Mouse (Mus musculus) A20 (cell line): Measurements from ENCODE around the gene Naga.
"Not testable (repeated sequence)": the region's sequence is repeated elsewhere in the genome, so short reads cannot be mapped to it uniquely, and the experiment has no call there.

ENCODE experiments used
- DNase-seq: peaks from one replicate; pipeline ENCODE4 v3.0.0-alpha.2; 2011; ENCODE audit warnings: low read depth, low spot score

Gene Naga

DNA sequence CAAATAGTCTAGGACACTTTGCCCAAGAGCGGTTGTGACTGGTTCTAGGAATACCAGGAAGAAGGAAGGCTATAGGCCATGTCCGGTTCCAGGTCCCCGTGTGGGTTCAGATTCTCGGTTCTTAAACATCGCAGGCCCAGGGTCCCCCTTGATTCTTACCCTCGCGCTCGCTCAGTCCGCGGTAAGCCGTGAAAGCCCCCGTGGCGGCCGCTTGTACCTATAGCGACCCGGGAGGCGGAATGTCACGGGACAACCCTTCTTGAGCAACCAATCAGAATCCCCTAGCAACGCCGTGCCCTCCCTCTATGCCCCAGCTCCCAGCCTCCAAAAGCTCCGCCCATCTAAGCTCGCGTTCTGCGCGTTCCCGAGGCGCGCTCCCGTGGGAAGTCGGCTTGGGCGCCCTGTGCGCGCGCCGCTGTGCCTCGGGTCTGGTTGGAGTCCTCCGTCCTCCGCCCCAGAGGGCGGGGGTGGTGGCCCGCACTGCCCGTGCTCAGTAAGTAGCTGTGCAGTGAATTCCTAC, at the start of gene Naga, which contains the start of the genes Pheta2 and Smdt1:
Naga (minus strand) TSS at position 333 of the 520 bp plus-strand sequence.
Pheta2 (plus strand) TSS at position 350 of the 520 bp plus-strand sequence.
Smdt1 (plus strand) TSS at position 367 of the 520 bp plus-strand sequence.
- peak; percentile 98 for DNase-seq

DNA sequence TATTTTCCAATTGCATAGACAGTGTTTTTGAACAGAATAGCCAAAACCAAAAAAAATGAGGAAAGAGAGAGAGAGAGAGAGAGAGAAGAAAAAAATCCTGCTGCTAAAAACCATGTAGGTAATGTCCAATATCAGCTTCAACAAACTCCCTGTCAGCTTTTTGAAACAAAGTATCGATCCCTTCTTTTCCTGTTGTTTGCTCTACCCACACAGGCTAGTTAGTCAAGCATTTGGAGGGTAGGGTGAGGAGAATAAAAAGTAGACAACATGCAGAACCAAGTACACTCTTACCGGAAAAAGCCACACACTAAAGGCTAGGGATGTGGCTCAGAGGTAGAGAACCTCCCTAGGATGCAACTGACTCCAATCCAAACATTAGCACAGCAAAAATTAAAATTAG, 47.0 kb upstream of the Naga start:
- DNase-seq, result no peak

DNA sequence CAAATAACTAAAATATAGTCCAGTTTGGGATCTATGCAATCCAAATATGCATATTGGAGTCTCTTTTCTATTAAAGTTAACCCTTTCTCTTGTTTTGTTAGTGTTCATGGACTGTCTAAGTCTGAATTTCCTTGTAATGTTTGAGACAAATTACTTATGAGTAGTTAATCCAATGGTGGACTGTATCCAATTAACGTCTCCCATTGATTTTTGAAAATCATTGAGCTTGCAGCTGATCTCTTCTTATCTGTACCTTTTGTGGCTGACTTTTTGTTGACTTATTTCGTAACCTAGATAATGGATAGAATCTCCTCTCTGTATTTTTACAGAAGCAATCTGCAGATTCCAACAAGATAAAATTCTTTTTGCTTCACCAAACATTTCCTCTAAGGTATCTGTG, 43.7 kb upstream of the Naga start:
- DNase-seq, result no peak

DNA sequence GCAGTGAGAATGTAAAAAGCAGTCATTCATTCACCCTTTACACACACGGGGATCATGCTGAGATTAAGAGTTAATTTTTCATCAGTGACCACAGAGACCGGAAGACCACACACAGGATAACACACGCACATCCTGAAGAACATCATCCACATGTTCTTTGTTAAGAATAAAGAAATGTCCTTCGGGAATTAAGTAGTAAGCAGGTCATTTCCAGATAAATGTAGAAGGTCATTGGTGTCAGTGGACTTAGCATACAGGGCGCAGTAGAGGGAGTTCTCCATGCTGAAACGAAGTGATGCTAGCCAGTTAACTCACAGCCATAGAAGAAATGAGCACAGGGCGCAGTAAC, 42.0 kb upstream of the Naga start:
- no peak for DNase-seq

DNA sequence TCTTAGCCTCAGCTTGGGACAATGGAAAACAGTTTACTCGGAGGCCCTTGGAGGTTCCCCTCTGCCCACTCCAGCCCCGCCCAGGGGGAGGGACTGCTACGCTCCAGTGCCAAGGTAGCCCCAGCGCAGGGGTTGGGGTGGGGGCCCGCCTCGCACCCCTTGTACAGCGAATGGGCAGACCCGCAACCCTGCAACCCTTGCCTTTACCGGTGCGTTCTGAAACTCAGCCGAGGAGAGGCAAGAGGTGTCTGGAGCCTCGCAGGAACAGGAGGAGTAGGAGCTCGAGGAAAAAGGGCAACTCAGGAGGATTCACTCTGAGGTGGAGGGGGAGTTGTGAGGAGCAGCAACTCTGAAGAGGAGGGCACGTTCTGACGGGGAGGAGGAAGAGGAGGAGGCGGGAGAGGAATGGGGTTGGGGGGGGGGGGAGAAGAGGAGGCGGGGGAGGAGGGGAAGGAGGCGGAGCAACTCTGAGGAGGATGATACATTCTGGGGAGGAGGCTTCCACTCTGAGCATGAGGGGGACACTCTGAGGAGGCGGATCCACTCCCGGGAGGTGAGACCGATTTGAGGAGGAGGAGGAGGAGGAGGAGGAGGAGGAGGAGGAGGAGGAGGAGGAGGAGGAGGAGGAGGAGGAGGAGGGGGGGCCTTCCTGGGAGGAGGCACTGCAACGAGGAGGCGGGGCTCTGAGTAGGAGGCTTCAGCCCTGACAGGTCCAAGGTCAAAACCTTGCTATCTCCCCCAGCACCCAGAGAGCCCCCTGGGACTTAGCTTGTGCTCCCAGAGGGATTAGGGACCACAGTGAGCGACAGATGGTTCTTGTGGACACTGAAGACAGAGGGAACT, 41.4 kb upstream of the Naga start, which contains the start of gene Cyp2d22:
Cyp2d22 (minus strand) TSS at position 390 of the 843 bp plus-strand sequence.
- DNase-seq, result peak; percentile 5

DNA sequence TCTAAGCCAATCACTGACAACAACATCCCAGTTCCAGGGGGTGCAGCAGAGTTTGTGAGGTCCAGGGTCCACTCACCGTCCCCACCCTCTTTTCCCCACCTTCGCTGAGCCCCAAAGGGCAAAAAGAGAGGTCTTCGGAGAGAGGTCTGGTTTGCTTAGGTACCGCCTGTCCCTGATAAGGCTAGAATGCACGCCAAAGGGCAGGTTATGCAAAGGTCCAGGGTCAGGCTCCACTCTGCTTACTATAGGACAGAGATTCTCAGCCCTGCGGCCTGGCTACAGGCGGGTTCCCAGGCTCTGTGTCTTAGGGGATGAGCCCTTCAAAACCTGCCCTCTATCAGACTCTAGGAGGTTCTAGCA, 40.8 kb upstream of the Naga start:
- no peak for DNase-seq

DNA sequence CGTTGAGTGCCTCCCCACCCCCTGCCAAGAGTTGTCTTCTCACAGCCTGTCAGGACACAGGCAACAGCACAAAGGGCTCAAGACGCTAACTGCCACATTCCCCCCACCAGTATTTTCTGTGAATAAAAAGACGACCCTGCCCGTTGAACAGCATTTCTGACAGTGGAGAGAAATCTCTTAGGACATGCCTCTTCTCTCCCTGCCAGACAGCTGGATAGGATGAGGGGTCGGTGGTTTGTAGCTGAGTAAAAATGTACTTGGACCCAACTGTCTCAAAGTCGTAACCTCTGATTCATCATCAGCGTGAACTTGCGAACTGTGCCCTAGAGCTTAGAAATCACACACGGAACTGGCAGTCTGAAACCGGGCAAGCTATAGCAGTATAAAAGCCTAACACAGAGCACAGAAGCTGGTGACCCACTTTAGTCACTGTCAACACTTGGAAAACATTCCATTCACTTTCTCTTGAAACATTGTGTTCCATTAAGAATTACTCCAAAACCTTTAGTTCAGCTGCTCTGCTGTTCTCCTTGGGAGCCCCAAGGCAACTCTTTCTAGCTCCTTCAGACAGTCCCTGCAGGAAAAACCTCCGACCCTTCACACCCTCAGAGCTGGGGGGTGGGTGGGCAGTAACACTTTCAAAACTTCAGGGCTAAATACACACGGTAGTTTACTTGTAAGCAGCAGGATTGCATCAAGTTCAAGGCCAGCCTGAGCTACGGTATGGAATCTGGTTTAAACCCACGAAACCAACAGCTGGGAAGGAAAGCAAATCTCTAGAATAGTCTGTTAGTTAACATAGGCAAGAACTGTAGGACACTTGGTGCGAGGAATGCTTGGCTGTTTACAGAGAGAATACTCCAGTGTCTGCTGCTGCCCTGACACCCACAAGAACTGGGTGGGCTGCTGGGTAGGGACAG, 39.8 kb upstream of the Naga start:
- no peak for DNase-seq

DNA sequence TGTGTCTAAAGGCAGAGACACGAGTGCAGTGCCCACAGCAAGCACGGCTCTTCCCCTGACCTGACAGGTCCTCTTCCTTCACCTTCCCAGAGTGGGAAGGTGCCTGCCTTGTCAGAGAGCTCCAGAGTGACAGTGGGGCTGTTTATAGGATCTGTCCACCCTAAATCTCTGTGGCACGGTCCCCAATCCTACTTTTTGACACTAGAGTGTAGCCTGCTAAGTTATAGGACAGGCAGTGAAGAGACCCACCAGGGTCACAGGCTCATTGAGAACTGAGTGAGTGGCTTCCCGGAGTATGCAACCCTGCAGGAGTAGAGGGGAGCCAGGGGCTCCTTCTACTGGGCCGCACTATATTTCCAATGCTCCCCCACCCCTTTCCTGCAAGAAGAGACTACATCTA, 39.0 kb upstream of the Naga start:
- DNase-seq, result no peak

DNA sequence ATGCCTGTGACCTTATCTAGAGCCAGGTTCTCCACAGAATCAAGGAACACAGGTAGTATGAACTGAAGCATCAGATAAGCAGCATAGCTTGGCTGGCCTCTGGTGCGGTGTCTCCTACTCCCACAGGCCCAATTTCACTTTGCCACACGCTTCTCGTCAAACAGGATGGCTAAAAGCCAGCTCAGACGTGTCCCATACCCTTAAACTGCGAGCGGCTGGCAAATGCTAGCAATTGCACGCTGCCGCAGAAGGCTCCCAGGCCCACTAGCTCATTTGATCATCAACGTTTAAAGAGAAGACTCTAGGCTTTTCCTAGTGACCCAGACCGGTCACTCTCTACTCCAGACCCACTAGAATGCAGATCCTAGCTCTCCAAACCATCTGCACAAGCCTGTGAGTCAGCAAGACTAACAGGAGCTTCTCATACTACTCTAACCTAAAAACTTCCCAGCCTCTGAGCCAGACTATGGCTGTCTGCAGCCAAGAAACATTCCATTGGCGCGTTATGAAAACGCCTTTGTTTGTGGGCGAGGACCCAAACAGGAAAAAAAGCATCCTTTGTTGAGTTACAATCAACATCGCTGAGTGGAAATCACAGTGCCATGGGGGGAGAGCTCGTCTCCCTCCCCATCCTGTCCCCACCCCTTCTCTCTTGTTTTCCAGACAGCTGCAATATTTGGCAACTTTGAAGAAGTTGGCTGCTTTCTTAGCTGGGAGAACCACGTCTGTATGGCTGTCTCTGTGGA, 37.8 kb upstream of the Naga start:
- DNase-seq, result no peak

DNA sequence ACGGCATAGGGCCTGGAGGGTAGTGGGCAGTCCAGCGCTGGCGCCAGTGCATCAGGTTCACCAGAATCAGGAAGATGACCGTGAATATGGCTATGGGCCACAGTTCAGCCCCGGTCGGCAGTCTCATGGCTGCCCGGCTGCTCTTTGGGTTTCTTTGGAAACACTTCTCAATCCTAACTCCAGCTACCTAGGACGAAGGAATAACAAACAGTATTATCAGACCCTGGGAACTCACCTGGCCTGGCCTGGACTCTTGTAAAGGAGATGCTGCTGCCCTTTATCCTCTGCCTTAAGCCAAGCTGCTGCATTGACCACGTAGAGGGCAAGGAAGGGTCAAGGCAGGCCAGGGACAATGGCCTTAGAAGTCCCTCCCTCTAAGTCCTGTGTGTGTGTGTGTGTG, 37.1 kb upstream of the Naga start:
- DNase-seq, result no peak

DNA sequence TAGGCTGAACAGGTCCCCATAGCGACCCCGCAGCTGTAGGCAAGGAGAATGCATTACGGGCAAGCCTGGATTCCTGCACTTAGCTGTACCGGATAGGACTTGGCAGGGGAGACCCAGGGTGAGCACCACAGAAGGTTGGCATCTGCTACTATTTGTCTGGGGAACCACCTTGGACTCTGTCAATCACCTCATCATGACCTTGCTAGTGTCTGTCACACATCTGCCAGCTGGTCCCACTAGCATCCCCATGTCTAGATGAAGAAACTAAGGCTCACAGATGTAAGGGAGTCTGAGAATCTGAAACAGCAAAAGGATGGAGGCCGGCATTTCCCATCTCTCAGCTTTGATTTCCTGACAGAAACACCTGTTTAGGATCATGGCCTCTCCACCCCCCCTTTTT, 35.7 kb upstream of the Naga start:
- no peak for DNase-seq

DNA sequence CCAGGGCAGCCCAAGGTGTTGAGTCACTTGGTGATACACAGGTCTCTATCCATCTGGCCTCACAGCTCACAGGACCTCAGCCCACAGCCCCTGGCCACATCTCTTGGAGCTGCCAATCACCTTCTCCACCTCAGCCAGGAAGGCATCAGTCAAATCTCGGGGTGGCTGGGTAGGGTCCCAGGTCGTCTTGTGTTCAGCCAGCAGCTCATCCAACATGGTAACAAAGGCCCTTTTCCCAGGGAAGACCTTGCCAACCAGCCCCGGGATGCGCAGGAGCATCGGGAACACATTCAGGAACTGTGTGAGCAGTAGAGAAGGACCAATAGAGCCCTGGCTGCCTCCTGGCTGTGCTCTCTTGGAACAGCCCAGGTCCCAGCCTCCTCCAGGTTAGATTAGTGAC, 34.3 kb upstream of the Naga start:
- DNase-seq, result no peak

DNA sequence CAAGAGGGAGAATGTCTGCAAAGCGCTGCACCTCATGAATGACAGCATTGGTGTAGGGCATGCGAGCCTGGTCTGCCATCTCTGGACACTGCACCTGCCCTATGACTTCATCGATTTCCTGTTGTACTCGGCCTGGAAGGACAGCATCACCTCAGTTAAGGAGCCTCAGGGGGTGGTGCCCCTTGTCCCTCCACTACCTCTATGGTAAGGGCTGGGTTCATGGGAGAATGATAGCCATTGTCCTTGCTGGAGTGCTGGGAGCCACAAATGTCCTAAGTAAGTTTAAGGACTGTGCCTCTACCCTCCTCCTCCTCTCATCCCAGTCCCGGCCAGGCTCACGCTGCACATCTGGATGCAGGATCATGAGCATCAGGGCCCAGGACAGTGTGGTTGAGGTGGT, 33.7 kb upstream of the Naga start:
- no peak for DNase-seq

DNA sequence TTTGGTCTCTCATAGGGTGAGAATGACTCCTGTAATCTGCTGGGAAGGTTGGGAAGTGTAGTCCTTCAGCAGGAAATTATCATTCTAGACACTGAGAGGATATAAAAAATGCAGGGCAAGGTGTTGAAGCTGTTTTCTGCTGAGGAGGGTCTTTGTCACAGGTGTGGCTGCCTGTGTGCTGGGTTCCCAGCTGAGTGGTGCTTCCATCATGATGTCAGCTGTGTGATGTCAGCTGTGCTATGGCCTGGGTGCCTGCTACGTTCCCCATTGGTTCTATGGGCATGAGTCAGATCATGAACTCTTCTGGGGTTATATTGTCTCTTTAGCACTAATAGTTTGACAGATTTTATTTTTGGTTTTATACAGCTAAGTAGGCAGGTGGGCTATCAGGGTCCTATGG, 30.1 kb upstream of the Naga start:
- DNase-seq, result no peak

DNA sequence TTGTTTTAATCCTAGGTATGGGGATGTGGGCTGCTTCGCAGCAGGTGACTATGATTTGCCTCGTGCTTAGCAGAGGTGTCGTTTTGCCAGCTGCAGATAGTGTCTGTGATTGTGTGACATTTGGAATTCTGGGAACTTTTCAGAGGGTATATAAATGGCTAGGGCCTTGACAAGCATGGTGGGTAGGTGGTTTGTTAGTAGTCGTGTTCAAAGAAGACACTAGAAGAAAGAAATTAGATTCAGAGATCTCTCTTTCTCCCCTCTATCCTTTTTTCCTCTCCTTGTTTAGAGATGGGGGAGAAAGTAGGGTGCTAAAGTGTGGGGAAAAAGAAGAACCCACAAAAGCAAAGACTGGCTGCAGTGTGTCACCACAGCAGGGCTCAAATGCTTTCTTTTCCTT, 29.4 kb upstream of the Naga start:
- DNase-seq, result no peak

DNA sequence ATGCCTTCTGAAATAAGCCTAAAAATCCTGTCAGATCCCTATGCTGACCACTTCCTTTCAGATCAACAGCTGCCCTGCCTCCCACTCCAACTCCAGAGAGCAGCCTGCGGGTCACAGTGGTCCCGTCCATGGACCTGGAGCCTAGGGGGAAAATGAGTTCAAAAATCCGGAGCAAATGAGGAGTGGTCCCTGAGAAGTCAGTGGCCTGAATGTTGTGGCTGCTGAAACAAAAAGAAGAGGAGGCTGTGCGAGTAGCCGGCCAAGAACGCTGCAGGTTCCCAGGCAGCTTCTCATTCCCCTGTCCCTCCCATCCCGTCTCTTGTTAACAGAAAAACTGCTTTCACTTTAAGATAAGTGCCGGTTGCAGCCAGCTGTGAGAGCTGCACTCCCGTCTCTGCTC, 25.8 kb upstream of the Naga start:
- not testable (repeated sequence) for DNase-seq

DNA sequence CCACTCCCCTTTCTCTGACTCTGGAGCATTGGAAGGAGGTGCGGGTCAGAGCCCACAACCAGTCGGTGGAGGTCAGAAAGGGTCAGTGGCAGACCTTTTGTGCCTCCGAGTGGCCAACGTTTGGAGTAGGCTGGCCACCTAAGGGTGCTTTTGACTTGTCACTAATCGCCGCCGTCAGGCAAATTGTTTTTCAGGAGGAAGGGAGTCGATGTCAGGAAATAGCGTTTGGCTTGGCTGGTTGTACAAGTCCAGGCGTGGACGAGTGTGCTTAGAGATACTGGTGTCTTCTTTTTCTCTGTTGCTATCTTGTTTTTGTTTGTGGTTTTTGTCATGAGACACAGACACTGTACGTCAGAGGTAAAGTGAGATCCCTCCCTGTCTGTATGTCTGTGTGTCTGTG, 25.1 kb upstream of the Naga start:
- DNase-seq, result not testable (repeated sequence)

DNA sequence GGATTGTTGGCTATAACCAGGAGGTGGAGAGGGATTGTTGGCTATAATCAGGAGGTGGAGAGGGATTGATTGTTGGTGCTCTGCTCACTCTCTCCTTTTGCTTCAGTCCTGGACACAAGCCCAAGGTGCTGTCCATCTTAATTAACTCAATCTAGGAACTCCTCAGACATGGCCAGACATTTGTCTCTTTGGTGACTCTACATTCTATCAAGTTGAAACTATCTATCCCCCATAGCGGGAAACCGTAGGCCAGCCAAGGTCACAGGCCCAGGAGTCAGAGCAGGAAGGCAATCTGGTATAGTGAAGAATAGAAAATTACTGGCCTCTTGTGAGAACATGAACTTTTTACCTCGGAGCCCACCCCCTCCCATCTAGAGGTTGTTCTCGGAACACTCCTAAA, 23.5 kb upstream of the Naga start:
- no peak for DNase-seq

DNA sequence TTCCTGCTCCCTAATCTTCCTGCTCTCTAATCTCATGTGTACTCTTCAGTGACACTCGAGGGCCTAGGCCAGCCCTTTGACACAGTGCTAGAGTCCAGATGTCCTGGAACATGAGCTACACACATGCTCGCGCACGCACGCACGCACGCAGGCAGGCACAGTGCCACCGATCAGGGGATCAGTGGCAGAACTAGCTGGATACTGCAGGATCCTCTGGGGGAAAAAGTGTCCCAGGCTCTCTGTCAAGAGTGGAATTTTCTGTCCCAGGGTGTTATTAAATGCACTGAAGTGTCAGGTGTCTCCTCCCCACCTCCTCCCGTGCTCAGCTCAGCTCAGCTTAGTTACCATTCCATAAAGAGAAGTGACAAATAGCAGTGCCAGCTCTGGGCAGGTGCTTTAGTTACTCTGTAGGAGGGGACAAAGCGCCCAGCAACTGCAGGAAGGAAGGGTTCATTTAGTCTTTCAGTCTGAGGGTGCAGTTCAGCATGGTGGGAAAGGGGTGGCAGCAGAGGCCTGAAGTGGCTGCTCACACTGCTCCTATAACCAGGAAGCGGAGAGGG, 22.8 kb upstream of the Naga start:
- DNase-seq, result no peak

DNA sequence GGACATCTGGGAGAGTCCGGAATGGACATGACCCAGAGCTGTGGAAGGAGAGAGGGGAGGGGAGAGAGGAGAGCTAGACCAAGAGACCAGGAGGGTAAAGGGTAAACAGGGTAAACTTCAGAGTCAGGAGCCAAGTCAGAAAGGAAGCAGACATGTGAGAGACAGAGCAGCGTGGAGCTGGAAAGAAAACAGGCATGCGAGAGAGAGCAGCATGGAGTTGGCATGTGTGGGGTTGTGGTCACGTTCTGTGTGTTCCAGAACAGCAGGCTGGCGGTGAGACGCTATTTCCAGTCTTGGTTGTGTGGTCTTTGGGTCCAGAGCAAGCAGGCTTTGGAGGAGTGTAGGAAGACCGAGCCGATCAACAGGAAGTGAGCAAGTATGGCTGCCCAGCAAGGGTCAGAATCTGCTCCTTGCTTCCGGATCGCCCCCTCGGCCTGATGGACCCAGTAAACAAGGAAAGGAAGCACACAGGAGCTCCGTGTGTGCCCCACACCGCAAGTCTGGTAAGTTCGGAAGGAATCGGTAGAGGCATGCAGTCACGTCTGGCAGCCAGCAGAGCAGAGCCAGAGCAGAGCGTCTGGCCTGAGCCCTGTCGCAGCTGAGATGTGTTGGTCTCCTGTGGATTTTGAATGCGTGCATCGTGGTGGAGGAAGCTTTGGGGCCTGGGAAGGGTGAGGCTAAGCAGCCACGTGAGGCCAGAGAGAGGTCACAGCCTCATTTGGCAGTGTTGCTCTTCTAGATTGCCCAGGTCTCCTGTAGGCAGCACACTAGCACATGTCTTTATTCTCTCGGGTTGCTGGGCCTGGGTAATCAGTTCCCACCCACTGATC, 19.9 kb upstream of the Naga start:
- no peak for DNase-seq
